Mouse (Mus musculus) embryonic fibroblast, embryonic 13.5 days (primary cell): Measurements from ENCODE around the gene Eva1c. TPM values are rescaled to one million over a fixed set of nuclear protein-coding genes. Genes with fewer than 3 reads are reported as not detected.
A peak's percentile ranks its signal among the peaks of the same experiment; 100 is the strongest.

Experiments
- H3K27ac ChIP-seq: 2 replicates; pipeline ENCODE4 v1.5.1; 2012; ENCODE audit warnings: low read length, control low read depth, inconsistent platforms; ENCODE audit not compliant: insufficient read depth
- H3K4me1 ChIP-seq: 2 replicates; pipeline ENCODE4 v1.6.1; 2011; ENCODE audit warnings: low read length; ENCODE audit not compliant: control insufficient read depth, insufficient read depth
- H3K4me3 ChIP-seq: 2 replicates; pipeline ENCODE4 v1.5.1; 2011; ENCODE audit warnings: mild to moderate bottlenecking, control low read depth, low read length; ENCODE audit not compliant: insufficient read depth
- CTCF ChIP-seq: IDR thresholded peaks from 2 replicates; pipeline ENCODE4 v1.5.1; 2011; ENCODE audit warnings: mild to moderate bottlenecking, control low read depth, low read length, moderate library complexity, borderline replicate concordance; ENCODE audit not compliant: insufficient read depth
- POLR2A ChIP-seq: IDR thresholded peaks from 2 replicates; pipeline ENCODE4 v1.6.1; 2011; ENCODE audit warnings: low read depth, mild to moderate bottlenecking, control low read depth, low read length, moderate library complexity
- polyA plus RNA-seq: library from polyadenylated mRNA; stranded (reverse); fragments of >200 nt; gene quantifications from 2 replicates; pipeline ENCODE4 v1.2.4, GENCODE M21; 2011; ENCODE audit warnings: low read depth; ENCODE audit not compliant: missing spikeins, insufficient read length

Eva1c gene
- polyA plus RNA-seq, 1 experiment, result 2.0 TPM

GRCm38 (mm10) chr16:90864693-90865092 is 38.2 kb downstream of the Eva1c start:
- Histone ChIP-seq H3K4me1 (0 out of 2 replicates have a peak, but pooled peaks cover 4% of the 10 kb centered on the region), H3K27ac (no peak overlapping the region), H3K4me3 (no peak overlapping the region)
- TF ChIP-seq CTCF, result no peak

GRCm38 (mm10) chr16:90865652-90866051 is 39.1 kb downstream of the Eva1c start:
- Histone ChIP-seq H3K4me1 (0 out of 2 replicates have a peak, but pooled peaks cover 4% of the 10 kb centered on the region), H3K27ac (no peak overlapping the region), H3K4me3 (no peak overlapping the region)
- TF ChIP-seq POLR2A (no peak), CTCF (no peak)

GRCm38 (mm10) chr16:90868129-90868528 is 41.6 kb downstream of the Eva1c start:
- no peak for TF ChIP-seq POLR2A
- no peak overlapping the region for H3K4me3 ChIP-seq
- H3K27ac ChIP-seq, result no peak overlapping the region
- H3K4me1 ChIP-seq, result 0 out of 2 replicates have a peak, but pooled peaks cover under 1% of the 10 kb centered on the region

GRCm38 (mm10) chr16:90869361-90869760 is 42.8 kb downstream of the Eva1c start:
- H3K4me3 ChIP-seq, result no peak overlapping the region
- no peak overlapping the region for H3K27ac ChIP-seq
- no peaks in the 10 kb centered on the region for H3K4me1 ChIP-seq
- no peak for TF ChIP-seq POLR2A
- TF ChIP-seq CTCF, result no peak

- no peak overlapping the region for H3K27ac ChIP-seq
- H3K4me3 ChIP-seq, result no peak overlapping the region
- TF ChIP-seq CTCF (no peak), POLR2A (no peak)
- no peaks in the 10 kb centered on the region for H3K4me1 ChIP-seq
Observed at GRCm38 (mm10) chr16:90872936-90873335, 46.4 kb downstream of the Eva1c start.

- no peak overlapping the region for H3K4me3 ChIP-seq
- TF ChIP-seq CTCF (no peak), POLR2A (no peak)
- H3K4me1 ChIP-seq, result no peaks in the 10 kb centered on the region
- no peak overlapping the region for H3K27ac ChIP-seq
Observed at GRCm38 (mm10) chr16:90874536-90874935, 48.0 kb downstream of the Eva1c start.

GRCm38 (mm10) chr16:90878135-90878860 is 51.8 kb downstream of the Eva1c start:
- 0 out of 2 replicates have a peak, but pooled peaks cover 4% of the 10 kb centered on the region for H3K4me1 ChIP-seq
- TF ChIP-seq POLR2A, result no peak
- TF ChIP-seq CTCF, result no peak
- no peak overlapping the region for H3K4me3 ChIP-seq
- H3K27ac ChIP-seq, result no peak overlapping the region

GRCm38 (mm10) chr16:90882501-90882977 is 56.0 kb downstream of the Eva1c start:
- Histone ChIP-seq H3K4me3 (no peak overlapping the region), H3K27ac (peak overlapping the region; percentile 36), H3K4me1 (peaks cover 6% of the 10 kb centered on the region; the same call in 1 of the 2 replicates)
- TF ChIP-seq POLR2A, result no peak

- Histone ChIP-seq H3K4me1 (peaks cover 6% of the 10 kb centered on the region; the same call in 1 of the 2 replicates), H3K27ac (peak overlapping the region; percentile 71), H3K4me3 (no peak overlapping the region)
- no peak for TF ChIP-seq CTCF
- no peak for TF ChIP-seq POLR2A
Observed at GRCm38 (mm10) chr16:90885351-90885750, 58.8 kb downstream of the Eva1c start.

- Histone ChIP-seq H3K4me3 (no peak overlapping the region), H3K4me1 (peaks cover 6% of the 10 kb centered on the region; the same call in 1 of the 2 replicates), H3K27ac (peak overlapping the region; percentile 71)
- TF ChIP-seq POLR2A, result no peak
- no peak for TF ChIP-seq CTCF
Observed at GRCm38 (mm10) chr16:90885781-90886565, 59.5 kb downstream of the Eva1c start.
